Mouse (Mus musculus) forebrain, embryonic 12.5 days (tissue): ENCODE data around the gene St3gal4. TPM values are rescaled to one million over a fixed set of nuclear protein-coding genes. Genes with fewer than 3 reads are reported as not detected.
A peak's percentile ranks its signal among the peaks of the same experiment; 100 is the strongest.
"Not testable (repeated sequence)": the region's sequence is repeated elsewhere in the genome, so short reads cannot be mapped to it uniquely, and the experiment has no call there.

Experiments
- ATAC-seq: fragments of 200-750 bp; cut with Nextera tagmentation; 2 replicates; pipeline ENCODE4 v1.8.0; 2017; ENCODE audit warnings: moderate TSS enrichment; ENCODE audit not compliant: low FRiP score
- H3K27ac ChIP-seq: fragments of 300-500 bp; sonication (generic); 2 replicates; pipeline ENCODE4 v1.5.1; 2016; ENCODE audit warnings: mild to moderate bottlenecking
- H3K27me3 ChIP-seq: fragments of 300-500 bp; sonication (generic); 2 replicates; pipeline ENCODE4 v1.6.1; 2016; ENCODE audit warnings: mild to moderate bottlenecking
- H3K36me3 ChIP-seq: fragments of 300-500 bp; sonication (generic); replicated peaks from 2 replicates; pipeline ENCODE4 v1.6.1; 2016; ENCODE audit warnings: mild to moderate bottlenecking
- H3K4me1 ChIP-seq: fragments of 300-500 bp; sonication (generic); 2 replicates; pipeline ENCODE4 v1.6.1; 2016
- H3K4me2 ChIP-seq: fragments of 300-500 bp; sonication (generic); 2 replicates; pipeline ENCODE4 v1.6.1; 2016; ENCODE audit warnings: mild to moderate bottlenecking, moderate library complexity
- H3K4me3 ChIP-seq: fragments of 300-500 bp; sonication (generic); replicated peaks from 2 replicates; pipeline ENCODE4 v1.5.1; 2016; ENCODE audit warnings: mild to moderate bottlenecking
- H3K9ac ChIP-seq: fragments of 300-500 bp; sonication (generic); 2 replicates; pipeline ENCODE4 v1.6.1; 2016; ENCODE audit warnings: mild to moderate bottlenecking
- H3K9me3 ChIP-seq: fragments of 300-500 bp; sonication (generic); 2 replicates; pipeline ENCODE4 v1.6.1; 2016
- whole genome bisulfite sequencing: fragments of 180-500 bp; shearing (Covaris S2); methylation state at CpG from one replicate; pipeline ENCODE4 v1.1.7; 2016; 5-methylcytosine and 5-hydroxymethylcytosine counted together
- polyA plus RNA-seq: library from polyadenylated mRNA; unstranded; fragments of >200 nt; fragmentation: Nextera tagmentation; extraction: Ambion mirVana; gene quantifications from 2 replicates; pipeline ENCODE4 v1.2.1, GENCODE M21; 2016

Gene St3gal4
- polyA plus RNA-seq, 1 experiment from 2014 or later = 12.1 TPM

DNA sequence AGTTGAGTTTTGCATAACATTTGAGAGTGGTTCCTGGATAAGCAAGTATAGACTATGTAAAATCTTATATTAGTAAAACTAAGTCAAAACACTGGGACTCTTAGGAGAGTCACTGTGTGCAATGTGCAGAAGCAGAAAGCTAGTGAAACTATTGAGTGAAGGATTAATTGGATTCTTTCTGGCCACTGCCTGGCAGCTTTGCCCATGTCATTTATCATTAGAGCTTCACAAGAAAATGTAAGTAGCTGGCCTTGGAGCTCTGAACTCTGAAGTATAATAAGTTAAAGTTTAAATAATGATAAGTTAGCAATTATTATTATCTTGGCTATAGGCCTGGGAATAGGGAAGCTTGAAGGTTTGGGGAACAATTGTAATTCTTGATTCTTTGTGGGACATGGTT is 29.8 kb upstream of the St3gal4 start:
- H3K4me2 ChIP-seq, H3K27me3 ChIP-seq, H3K36me3 ChIP-seq, H3K27ac ChIP-seq, ATAC-seq, H3K9ac ChIP-seq, H3K9me3 ChIP-seq, H3K4me3 ChIP-seq, H3K4me1 ChIP-seq: not testable (repeated sequence)

- H3K27me3 ChIP-seq, H3K4me3 ChIP-seq, H3K4me1 ChIP-seq, H3K27ac ChIP-seq, H3K9ac ChIP-seq, H3K9me3 ChIP-seq, H3K36me3 ChIP-seq, H3K4me2 ChIP-seq, ATAC-seq: not testable (repeated sequence)
- 97% methylated on average over 14 of the region's 14 CpGs for whole genome bisulfite sequencing
Observed at GRCm38 (mm10) chr9:35147261-35147660, 28.2 kb upstream of the St3gal4 start.

DNA sequence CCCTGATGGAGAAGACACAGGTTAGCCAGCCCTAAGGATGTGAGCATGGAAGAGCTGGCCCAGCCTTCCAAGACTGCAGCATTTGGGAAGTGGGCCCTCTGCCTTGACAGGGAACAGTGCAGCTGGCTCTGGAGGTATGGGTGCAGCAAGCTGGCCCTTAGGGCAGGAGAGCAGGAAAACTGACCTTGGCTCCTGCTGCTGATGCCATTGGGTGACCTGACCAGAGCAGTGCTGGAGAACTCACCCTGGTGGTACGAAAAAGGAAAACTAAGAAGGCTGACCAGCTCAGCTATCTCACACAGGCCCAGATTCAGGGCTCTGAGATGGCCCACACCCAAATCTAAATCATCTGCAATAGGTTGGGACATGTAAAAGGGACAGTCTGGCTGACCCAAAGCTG is 26.8 kb upstream of the St3gal4 start:
- no peaks in the 10 kb centered on the region for H3K36me3 ChIP-seq
- no peak overlapping the region for H3K4me3 ChIP-seq
- no peak overlapping the region for H3K9ac ChIP-seq
- no peak overlapping the region for H3K4me2 ChIP-seq
- no peak overlapping the region for H3K27ac ChIP-seq
- no peak for ATAC-seq
- WGBS = 92% methylated on average over 1 of the region's 1 CpGs
- no peaks in the 10 kb centered on the region for H3K4me1 ChIP-seq
- no peaks in the 10 kb centered on the region for H3K9me3 ChIP-seq
- H3K27me3 ChIP-seq = no peaks in the 10 kb centered on the region

- Histone ChIP-seq H3K9ac (no peak overlapping the region), H3K27me3 (no peaks in the 10 kb centered on the region), H3K4me3 (no peak overlapping the region), H3K36me3 (no peaks in the 10 kb centered on the region), H3K4me1 (no peaks in the 10 kb centered on the region), H3K9me3 (no peaks in the 10 kb centered on the region), H3K27ac (no peak overlapping the region), H3K4me2 (no peak overlapping the region)
- WGBS = 88% methylated on average over 9 of the region's 9 CpGs
- ATAC-seq = 0 out of 2 replicates have a peak, but pooled peaks have one; percentile 36
Observed at GRCm38 (mm10) chr9:35145118-35145517, 26.1 kb upstream of the St3gal4 start.

DNA sequence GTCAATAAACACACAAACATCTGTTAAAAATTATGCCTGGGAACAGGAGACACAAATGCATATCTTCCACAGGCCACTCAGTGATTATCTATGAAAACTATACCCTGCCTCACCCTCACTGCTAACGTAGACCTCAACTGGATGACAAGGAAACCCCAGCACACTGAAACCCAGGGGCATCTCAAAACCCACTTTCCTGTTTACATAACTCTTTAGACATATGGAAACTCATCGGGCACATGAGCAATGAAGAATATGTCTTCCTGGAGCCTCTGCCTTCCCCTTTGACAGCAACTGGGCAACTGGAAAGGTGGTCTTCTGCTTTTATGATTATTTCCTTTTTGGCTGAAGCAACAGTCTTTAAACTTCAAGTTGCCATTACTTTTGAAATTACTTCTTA is 23.2 kb upstream of the St3gal4 start:
- H3K9me3 ChIP-seq = no peaks in the 10 kb centered on the region
- H3K4me2 ChIP-seq = no peak overlapping the region
- H3K9ac ChIP-seq = no peak overlapping the region
- H3K27me3 ChIP-seq = no peaks in the 10 kb centered on the region
- no peaks in the 10 kb centered on the region for H3K36me3 ChIP-seq
- no peaks in the 10 kb centered on the region for H3K4me1 ChIP-seq
- no peak for ATAC-seq
- no peak overlapping the region for H3K4me3 ChIP-seq
- H3K27ac ChIP-seq = no peak overlapping the region
- 82% methylated on average over 2 of the region's 2 CpGs for WGBS

GRCm38 (mm10) chr9:35139231-35139744 is 20.2 kb upstream of the St3gal4 start:
- H3K4me2 ChIP-seq = no peak overlapping the region
- 79% methylated on average over 4 of the region's 5 CpGs for WGBS
- H3K9ac ChIP-seq = no peak overlapping the region
- H3K36me3 ChIP-seq = 0 out of 2 replicates have a peak, but pooled peaks cover 2% of the 10 kb centered on the region
- H3K27me3 ChIP-seq = no peaks in the 10 kb centered on the region
- ATAC-seq = no peak
- no peak overlapping the region for H3K27ac ChIP-seq
- H3K4me1 ChIP-seq = no peaks in the 10 kb centered on the region
- no peak overlapping the region for H3K4me3 ChIP-seq
- H3K9me3 ChIP-seq = no peaks in the 10 kb centered on the region

DNA sequence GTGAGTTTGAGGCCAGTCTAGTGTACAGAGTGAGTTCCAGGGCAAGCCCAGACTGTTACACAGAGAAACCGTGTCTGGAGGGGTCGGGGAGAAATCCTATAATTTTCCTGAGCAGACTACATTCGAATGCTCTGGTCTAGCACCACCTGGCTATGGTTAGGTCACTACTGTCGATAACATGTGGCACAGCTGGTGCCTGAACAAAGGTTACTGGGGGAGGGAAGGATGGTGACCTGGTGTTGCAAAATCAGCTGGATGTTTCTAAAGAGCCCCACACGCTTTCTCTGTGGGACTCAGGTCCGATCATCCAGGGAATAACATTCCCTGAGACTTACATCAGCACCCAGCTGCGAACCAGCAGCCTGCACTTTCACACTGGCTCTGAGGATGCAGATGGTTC is 19.0 kb upstream of the St3gal4 start:
- Histone ChIP-seq H3K4me2 (no peak overlapping the region), H3K4me1 (no peaks in the 10 kb centered on the region), H3K27ac (no peak overlapping the region), H3K9me3 (no peaks in the 10 kb centered on the region), H3K4me3 (no peak overlapping the region), H3K36me3 (0 out of 2 replicates have a peak, but pooled peaks cover 5% of the 10 kb centered on the region), H3K27me3 (no peaks in the 10 kb centered on the region), H3K9ac (no peak overlapping the region)
- no peak for ATAC-seq
- WGBS = 75% methylated on average over 7 of the region's 7 CpGs

DNA sequence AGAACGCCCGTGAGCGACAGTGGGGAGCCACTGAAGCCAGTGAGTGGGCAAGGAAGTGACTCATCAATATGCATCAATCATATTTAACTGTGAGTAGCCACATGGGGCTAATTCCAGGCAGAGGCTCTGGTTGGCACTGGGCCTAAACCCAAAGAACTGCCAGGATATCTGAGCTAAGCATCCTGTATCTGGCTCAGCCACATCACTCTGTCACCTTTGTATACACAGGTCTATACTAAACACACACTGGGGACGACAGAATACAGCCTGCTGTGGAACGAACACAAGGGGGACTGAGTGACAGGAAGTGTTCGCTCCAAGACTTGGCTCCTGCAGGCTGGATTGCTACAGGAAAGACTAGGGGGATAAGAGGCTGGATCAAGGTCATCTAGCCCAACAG is 16.5 kb upstream of the St3gal4 start:
- Histone ChIP-seq H3K27me3 (no peaks in the 10 kb centered on the region), H3K36me3 (0 out of 2 replicates have a peak, but pooled peaks cover 5% of the 10 kb centered on the region), H3K4me1 (no peaks in the 10 kb centered on the region), H3K4me2 (no peak overlapping the region), H3K27ac (no peak overlapping the region), H3K9me3 (no peaks in the 10 kb centered on the region), H3K4me3 (no peak overlapping the region), H3K9ac (no peak overlapping the region)
- no peak for ATAC-seq
- 82% methylated on average over 6 of the region's 6 CpGs for WGBS

DNA sequence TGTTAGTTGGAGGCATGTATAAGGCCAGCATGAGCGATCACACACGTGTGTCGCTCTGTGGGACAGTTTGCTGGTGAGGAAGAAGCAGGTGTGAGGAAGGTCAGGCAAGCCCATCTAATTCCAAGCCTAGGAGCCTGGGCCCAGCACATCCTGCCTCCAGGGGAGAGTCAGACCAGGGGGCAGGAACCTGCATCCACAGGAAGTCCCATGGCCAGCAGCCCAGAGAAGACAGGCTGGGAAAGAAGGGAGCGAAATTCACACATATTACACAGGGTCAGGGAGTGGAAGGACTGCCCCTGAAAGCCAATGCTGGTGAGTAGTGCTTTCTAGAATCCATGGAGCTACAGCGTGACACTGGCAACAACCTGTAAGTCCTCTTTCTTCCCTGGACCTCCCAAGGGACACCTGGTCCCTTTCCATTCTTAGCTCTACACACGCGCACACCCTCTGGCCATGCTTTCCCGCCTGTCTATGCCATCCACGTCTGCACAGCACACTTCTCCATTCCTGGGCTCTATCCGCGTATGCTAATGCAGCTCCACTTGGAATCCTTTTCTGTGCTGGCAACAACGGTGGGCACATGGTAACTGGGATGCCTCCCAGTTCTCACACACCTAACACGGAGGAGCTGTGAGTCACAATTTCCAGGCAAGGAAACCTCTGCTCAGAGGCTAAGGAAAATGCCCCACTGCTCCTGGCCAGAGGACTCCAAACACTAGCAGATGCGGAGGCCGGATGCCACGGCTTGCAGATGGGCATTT is 12.7 kb upstream of the St3gal4 start:
- ATAC-seq = no peak
- no peak overlapping the region for H3K9ac ChIP-seq
- peaks cover 27% of the 10 kb centered on the region for H3K36me3 ChIP-seq

DNA sequence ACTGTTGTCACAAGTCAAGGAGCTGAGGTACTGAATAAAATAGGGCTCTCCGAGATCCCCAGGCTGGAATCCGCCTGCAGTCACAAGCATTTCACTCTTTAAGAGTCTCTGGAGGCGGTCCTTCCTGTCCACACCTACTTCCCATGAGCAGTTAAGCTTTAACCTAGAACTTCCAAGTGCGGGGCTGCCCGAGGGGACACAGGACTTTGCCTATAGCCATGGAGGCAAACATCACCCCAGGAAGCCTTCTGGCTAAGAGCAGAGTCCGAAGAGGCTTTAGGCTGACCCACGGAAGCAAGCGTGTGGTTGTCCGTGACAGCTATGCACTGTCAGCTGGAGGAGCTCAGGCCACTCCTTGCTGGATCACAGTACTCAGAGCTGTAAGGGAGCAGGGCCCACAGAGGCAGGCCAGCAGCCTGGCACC is 9.9 kb upstream of the St3gal4 start:
- no peak overlapping the region for H3K27ac ChIP-seq
- 91% methylated on average over 9 of the region's 9 CpGs for WGBS
- no peak overlapping the region for H3K4me3 ChIP-seq
- H3K4me2 ChIP-seq = no peak overlapping the region
- ATAC-seq = no peak
- peaks cover 37% of the 10 kb centered on the region for H3K36me3 ChIP-seq
- H3K4me1 ChIP-seq = no peaks in the 10 kb centered on the region
- no peaks in the 10 kb centered on the region for H3K27me3 ChIP-seq
- no peaks in the 10 kb centered on the region for H3K9me3 ChIP-seq
- H3K9ac ChIP-seq = no peak overlapping the region

More for the DNA sequence above, 12.7 kb upstream of the St3gal4 start:
- 89% methylated on average over 15 of the region's 16 CpGs for WGBS
- no peak overlapping the region for H3K27ac ChIP-seq
- no peaks in the 10 kb centered on the region for H3K9me3 ChIP-seq
- no peak overlapping the region for H3K4me2 ChIP-seq
- no peak overlapping the region for H3K4me3 ChIP-seq
- H3K4me1 ChIP-seq = no peaks in the 10 kb centered on the region
- H3K27me3 ChIP-seq = no peaks in the 10 kb centered on the region

- H3K4me2 ChIP-seq = no peak overlapping the region
- no peaks in the 10 kb centered on the region for H3K9me3 ChIP-seq
- no peak for ATAC-seq
- H3K36me3 ChIP-seq = peaks cover 37% of the 10 kb centered on the region
- WGBS = 84% methylated on average over 3 of the region's 3 CpGs
- no peaks in the 10 kb centered on the region for H3K27me3 ChIP-seq
- H3K4me3 ChIP-seq = no peak overlapping the region
- H3K4me1 ChIP-seq = no peaks in the 10 kb centered on the region
- no peak overlapping the region for H3K9ac ChIP-seq
- no peak overlapping the region for H3K27ac ChIP-seq
Observed at GRCm38 (mm10) chr9:35128564-35128963, 9.5 kb upstream of the St3gal4 start.

DNA sequence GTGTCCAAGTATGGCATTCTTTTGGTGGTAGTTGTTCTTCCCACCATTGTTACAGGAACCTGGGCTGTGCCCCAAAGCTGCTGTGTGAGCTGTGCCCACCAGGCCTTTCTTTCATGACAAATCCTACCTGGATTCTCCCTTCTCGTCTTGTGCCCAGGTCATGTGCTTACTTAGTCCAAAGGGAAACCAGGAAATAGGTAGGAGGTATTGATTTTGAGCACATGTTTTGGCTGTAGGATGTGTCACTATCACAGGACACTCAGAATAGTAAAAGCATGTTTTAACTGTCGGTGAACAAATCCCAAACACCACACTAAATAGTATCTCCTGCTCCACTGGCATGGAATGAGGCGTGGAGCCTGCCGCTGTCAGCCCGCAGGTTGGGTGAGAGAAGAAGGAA is 8.5 kb upstream of the St3gal4 start:
- Histone ChIP-seq H3K9me3 (no peaks in the 10 kb centered on the region), H3K27ac (no peak overlapping the region), H3K36me3 (peaks cover 41% of the 10 kb centered on the region), H3K4me3 (no peak overlapping the region), H3K9ac (no peak overlapping the region), H3K4me2 (no peak overlapping the region), H3K27me3 (no peaks in the 10 kb centered on the region), H3K4me1 (no peaks in the 10 kb centered on the region)
- WGBS = 95% methylated on average over 5 of the region's 5 CpGs
- no peak for ATAC-seq

- H3K36me3 ChIP-seq = peaks cover 41% of the 10 kb centered on the region
- WGBS = 85% methylated on average over 6 of the region's 6 CpGs
- ATAC-seq = no peak
Observed at GRCm38 (mm10) chr9:35127147-35127546, 8.1 kb upstream of the St3gal4 start.

More at GRCm38 (mm10) chr9:35127147-35127546, 8.1 kb upstream of the St3gal4 start:
- Histone ChIP-seq H3K9ac (no peak overlapping the region), H3K4me1 (no peaks in the 10 kb centered on the region), H3K27me3 (no peaks in the 10 kb centered on the region), H3K4me3 (no peak overlapping the region), H3K9me3 (no peaks in the 10 kb centered on the region), H3K27ac (no peak overlapping the region), H3K4me2 (no peak overlapping the region)
